Mouse (Mus musculus): ENCODE measurements around the gene Cltrn.

DNA sequence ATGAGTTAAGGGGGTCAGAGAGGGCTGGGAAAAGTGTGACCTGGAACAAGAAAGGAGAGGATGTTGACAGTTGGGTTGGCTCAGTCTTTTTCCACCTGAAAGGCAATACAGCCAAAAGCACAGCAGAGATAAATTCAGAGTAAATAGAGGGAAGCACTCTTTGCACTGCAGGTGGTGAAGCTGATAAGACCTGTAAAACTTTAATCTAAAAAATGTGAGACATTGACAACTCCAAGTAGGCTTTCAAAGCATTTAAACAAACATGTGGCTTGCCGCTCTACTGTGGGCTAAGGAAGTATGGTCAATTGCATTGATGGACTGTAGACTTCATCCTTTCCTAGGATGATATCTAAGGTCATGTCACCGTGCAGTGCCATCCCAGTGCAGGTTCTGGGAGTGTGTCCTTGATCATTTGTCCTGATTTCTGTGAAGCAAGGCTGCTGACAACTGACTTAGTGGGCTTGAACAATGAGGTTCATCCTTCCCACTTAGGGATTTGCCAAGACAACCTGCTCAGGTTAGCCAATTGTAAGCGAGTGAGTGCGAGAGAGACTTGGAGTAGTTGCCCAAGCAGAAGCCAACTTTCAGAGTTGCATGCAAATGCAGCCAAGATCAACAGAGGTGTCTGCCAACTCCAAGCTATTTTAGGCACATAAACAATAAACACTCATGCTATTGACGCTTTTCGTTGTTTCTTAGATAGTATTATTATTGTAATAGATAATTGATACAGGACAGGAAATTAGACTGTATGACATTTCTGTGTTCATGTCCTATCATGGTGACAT, 57.0 kb downstream of the Cltrn start:
- no peak for TF ChIP-seq JUND (conservative IDR thresholded peaks at IDR 0.05; ENCODE audit: low read depth, low read length)
- TF ChIP-seq RCOR1 (conservative IDR thresholded peaks at IDR 0.05; ENCODE audit: low read depth, low read length): no peak
